Mouse (Mus musculus): ENCODE data around the gene Hectd4.
"Not testable (repeated sequence)": the region's sequence is repeated elsewhere in the genome, so short reads cannot be mapped to it uniquely, and the experiment has no call there.

Gene Hectd4

DNA sequence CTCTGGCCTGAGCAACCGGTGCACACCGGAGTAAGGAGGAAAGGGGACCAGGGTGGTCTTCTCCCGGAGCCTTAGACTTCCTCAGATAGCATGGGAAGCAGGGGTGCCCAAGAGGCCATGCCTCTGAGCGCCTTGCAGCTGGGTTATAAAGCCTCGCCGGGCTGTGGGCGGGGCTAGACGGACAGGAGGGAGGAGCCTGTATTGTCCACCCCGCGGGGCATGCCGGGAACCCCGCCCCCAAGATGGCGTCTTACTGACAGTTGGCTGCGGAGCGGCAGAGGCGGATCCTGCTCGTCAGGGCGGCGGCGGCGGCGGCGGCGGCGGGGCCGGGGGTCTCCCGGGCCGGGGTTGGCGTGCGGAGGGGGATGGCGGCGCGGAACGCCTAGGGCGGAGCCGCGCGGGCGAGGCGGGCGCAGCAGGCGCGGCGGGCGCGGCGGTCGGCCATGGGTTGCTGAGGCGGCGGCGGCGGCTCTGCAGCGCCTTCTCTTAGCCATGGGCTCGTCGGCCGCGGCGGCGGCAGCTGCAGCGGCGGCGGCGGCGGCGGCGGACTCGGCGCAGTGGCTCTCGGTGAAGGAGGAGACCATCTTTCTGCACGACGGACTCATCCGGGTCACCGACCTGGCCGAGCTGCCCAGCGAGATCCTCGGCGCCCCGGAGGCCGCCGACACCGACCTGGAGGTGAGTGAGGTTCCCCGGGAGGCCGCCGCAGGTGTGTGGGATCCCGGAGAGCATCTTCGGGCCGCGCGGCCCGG is at the start of gene Hectd4:
Hectd4 (plus strand) TSS at position 240 of the 752 bp plus-strand sequence.
- DNase-seq (ENCODE audit: low spot score in 2 of 2): peak; percentile 96 to 97

DNA sequence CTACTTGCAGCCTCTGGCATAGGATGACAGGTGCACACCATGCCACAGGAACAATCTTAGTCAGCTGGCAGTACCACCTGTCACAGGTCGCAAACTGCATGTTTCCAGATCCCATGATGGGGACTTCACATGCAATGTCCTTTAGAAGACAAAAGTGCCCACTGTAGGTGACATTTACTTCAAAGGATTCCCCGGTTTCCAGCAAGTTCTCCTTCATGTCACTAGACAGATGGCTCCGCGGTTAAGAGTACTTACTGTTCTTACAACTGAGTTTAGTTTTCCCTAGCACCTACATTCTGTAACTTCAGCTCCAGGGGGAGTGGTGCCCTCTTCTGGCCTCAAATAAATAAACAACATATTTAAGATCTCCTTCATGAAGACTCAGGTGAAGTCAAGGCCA is 47.2 kb upstream of the Hectd4 start:
- peak in 1 of 2 experiments; percentile 51 for DNase-seq (ENCODE audit: low spot score in 2 of 2)

DNA sequence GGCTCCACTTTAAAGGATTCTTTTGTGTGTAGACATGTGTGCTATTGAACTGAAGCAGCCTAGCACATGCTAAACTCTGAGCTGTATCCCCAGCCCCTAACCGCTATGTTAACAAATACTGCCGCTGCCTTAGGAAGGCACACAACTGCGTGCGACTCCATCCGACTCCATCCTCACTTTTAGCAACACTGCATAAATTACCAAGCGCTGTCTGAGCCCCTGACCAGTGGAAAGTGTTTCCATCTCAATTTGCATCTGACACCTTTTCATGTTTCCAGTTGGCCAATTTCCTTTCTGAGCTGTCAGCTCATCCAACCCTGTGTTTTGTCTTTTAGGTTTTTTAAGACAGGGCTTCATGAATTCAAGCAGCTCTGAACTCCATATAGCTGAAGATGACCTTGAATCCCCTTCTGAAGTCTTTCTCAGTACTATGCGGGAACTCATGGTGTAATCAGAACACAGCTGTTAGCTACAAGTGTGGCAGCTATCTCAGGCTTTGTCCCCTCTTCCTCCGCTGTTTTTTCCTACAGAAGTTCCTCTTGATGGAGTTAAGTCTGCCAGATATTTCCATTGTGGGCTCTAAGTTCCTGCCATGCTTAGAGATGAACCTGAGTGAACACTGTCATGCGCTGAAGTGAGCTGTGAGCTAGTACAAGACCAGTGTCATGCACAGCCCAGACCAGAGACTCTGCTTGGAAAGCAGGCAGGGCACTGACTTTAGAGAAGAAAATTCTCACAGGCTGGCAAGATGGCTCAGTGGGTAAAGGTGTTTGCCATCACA is 40.8 kb upstream of the Hectd4 start:
- DNase-seq (ENCODE audit: low spot score in 2 of 2): no peak

DNA sequence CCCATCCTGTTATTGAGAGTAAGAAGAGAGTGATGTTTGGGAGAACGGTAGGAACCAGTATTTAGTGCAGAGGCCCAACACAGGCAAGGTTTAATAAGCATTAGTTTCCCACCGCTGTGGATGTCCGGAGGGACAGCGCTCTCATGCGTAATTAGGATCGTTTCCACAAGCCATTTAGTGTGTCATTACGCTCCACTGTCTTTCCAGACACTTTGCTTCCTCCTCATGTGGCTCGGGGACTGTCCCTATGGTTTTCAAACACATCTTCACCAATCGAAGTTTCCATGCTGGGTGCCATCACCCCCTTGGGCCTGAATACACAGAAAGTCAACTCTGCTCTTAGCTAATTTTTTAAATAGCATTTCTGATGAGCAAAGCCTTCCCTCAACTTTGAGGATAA is 36.8 kb upstream of the Hectd4 start:
- no peak for DNase-seq (ENCODE audit: low spot score in 2 of 2)

DNA sequence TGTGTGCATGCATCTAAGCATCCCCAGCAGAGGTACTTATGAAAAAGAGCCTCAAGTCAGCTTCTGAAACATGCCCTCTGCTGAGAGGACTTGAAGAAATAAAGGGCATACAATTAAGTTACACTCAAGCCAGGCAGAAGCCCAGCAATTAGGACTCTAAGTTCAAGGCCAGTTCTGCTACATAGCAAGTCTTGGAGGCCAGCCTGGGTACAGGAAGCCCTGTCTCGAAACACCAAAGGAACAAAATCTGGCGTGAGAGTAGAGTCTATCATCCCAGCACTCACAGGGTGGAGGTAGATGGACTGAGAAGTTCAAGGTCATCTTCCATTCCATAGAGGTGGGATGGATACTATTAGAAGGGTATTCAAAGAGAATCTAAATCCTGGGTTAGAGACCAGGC is 35.6 kb upstream of the Hectd4 start:
- no peak for DNase-seq (ENCODE audit: low spot score in 2 of 2)

DNA sequence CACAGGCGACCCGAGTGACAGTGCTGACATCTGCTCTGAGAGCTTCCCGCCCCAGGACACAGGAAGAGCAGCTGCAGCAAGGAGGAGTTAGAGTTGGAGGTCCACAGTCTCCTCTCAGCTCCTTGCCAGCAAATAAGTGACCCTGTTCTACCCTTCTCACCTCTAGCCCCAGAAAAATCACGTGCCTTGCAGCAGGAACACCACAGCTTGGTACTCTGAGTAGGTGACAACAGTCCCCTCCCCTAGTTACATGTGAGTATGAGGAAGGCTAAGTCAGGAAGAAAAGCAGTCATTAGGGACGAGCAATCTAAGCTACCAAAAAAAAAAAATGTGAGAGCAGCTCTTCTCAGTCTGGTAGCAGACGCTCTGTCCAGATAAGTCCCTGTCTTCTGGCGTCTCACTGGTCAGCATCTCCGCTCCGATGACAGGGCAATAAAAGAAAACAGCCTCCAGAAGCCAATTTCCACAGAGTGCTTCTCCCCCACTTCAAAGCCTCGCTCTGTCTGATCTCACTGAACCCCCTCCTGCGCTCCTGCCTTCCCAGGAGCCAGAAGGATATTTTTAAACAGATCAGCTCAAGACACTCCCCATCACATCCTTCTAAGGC is 35.0 kb upstream of the Hectd4 start:
- no peak for DNase-seq (ENCODE audit: low spot score in 2 of 2)

DNA sequence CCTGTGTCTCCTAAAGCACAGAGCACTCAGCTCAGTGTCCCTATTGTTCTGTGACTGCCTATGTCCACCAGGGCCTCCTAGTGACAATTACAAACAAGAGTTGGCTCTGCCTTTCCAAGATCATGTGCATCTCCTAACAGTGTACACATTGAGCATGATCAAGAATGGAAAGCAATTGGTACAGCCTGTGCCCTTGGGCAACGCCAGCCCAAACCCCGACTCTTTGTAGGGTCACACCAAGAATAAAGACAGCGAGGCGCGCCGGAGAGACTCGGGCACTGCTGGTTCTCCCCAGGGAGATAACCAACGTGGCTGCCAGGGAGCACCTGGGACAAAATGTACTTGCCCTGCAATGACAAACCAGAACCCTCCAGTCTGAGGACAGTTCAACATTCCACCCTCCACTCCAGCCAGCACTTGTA is 32.4 kb upstream of the Hectd4 start:
- no peak for DNase-seq (ENCODE audit: low spot score in 2 of 2)

DNA sequence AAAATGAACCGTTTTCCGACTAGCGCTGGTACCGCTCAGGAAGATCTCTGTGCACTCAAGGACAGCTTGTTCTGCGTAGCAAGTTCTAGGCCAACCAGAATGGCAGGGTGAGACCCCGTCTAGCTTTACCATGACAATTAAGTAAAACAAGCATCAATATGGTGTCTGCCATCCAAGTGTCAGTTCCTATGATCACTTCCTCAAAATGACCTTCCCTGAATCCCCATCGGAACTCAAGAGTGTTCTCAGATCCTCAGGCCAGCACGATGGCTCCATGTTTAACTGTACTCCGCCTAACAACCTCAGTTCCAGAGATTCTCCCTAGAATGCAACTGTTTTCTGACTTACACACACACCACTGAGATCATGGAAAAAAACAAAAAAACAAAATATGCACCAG is 31.8 kb upstream of the Hectd4 start:
- no peak for DNase-seq (ENCODE audit: low spot score in 2 of 2)

DNA sequence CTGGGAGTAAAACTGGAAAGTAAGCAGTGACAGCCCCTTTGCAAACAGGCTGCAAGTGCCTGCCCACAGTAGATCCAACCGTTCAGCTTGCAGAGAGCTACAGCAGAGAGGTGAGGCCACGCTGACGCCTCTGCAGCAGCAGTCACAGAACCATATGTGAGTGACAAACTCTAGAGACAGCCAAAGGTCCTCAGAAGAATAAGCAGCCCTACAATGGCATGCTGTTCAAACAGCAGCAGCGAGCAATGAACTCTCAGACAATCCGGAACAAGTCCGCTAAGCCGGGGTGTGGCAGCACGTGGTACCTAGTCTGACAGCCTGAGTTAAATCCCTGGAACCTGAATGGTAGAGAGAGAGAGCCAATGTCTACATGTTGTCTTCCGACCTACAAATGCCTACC is 30.8 kb upstream of the Hectd4 start:
- DNase-seq (ENCODE audit: low spot score in 2 of 2): peak in 1 of 2 experiments; percentile 37

DNA sequence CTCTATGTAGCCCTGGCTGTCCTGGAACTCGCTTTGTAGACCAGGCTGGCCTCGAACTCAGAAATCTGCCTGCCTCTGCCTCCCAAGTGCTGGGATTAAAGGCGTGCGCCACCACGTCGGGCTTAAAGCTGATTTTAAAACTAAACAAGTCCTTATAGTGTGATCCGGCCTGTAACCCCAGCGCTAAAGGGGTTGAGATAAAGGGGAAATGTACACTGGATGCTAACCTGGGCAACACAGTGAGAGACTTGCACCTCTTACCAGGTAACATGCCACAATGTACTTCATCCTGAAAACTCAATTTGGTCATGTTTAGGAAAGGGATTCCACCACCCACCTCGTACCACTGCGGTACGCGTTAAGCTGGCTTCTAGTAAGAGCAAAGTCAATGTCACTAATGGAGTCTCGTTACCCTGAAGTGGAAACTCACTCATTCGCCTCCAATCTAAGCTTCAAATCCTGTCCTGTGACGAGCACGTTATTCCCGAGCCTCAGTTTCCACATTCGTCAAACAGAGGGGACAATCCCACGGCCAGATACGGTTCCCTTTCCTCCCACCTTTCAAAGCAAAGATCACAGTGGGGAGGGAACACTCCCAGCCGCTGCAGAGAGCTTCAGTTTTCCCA is 29.7 kb upstream of the Hectd4 start:
- no peak for DNase-seq (ENCODE audit: low spot score in 2 of 2)

DNA sequence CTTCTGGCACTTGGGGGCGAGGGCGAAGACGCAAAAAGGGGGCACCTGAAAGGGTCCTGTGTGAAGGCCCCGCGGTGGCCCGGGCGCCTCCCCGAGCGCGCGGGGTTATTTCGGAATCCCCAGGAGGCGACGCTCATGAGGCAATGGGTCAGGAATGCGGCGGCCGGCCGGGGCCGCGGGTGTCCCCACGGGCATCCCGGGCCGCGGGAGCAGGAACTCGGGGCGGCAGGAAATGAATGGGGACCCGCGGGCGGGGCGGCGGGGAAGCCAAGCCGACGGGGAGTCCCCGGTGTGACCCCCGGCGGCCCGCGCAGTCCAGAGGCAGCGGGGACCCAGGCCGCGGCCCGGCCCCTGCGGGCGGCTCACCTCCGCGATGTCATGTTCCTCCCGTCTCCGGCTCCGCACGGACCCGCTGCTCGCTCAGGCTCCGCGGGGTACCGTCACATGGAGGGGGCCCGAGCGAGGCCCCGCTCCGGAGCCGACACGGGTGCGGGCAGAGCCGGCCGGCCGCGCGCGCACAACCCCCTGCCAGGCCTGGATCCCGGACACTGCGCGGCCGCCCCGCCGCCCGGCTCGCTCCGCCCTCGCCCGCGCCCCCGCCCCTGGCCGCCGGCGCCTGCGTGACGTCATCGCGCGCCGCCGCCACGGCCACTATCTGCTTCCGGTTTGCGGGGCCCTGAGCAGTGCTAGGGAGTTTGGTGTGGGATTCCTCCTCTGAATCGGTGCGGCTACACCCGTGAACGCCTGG is 29.0 kb upstream of the Hectd4 start, which contains the start of gene Ptpn11:
Ptpn11 (minus strand) TSS at position 562 of the 748 bp plus-strand sequence.
- peak; percentile 74 to 75 for DNase-seq (ENCODE audit: low spot score in 2 of 2)

DNA sequence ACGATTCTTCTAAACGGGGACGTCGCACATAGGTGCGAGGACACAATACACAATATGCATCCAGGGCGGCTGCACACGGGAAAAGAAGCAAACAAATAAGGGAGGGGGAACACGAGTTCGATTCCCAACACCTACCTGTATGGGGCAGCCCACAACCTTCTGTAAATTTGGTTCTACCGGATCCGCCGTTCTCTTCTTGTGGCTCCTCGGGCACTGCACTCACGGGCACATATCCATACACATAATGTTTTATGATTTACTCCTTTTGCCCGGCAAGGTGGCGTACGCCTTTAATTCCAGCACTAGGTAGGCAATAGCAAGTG is 28.5 kb upstream of the Hectd4 start:
- DNase-seq (ENCODE audit: low spot score in 2 of 2): no peak

DNA sequence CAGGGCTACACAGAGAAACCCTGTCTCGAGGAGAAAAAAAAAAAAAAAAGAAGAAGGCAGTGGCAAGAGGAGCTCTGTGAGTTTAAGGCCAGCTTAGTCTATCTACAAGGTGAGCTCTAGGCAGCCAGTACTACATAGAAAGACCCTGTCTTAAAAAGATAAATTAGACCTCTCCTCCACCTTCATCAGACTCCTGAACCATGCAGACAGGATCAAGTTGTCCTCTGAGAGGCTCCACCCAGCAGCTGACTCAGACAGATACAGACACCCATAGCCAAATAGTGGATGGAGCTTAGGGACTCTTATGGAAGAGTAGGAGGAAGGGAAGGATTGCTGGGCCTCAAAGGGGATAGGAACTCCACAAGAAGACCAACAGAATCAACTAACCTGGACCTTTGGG is 25.8 kb upstream of the Hectd4 start:
- no peak for DNase-seq (ENCODE audit: low spot score in 2 of 2)

DNA sequence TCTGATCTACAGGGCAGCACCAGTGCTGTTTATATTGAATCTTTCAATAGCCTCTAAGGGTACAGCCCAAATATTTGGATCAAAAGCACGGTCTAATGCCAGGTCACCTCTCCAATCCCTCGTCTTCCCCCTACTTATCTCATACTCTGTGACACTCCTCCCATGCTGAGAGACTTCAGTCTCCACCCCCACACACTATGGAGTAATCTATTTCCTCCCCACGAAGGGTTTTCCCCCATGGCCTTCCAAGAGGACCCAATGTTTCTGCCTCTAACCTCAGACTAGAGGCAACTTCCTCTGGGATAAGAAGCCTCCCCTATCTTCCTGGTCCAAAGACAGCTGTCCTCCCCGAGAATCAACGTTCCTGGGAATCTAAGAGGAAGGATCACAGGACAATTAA is 23.3 kb upstream of the Hectd4 start:
- DNase-seq (ENCODE audit: low spot score in 2 of 2): no peak

DNA sequence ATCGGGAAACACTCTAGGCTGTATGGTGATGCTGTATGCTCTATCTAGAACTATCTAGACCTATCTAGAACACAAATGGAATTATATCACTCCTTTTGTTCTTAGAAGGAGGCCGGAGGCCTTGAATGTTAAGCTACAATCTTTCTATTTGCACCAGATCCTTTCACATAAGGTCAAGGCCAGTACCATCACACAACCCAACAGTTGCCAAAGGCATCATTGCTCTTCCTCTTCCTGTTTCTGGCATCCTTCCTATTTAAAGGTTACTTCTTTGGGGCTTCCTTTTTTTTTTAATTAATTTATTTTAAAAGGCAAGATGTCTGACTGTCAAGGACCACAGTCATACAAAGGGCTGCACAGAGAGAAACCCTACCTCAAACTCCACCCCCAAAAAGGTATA is 22.7 kb upstream of the Hectd4 start:
- DNase-seq (ENCODE audit: low spot score in 2 of 2): no peak

DNA sequence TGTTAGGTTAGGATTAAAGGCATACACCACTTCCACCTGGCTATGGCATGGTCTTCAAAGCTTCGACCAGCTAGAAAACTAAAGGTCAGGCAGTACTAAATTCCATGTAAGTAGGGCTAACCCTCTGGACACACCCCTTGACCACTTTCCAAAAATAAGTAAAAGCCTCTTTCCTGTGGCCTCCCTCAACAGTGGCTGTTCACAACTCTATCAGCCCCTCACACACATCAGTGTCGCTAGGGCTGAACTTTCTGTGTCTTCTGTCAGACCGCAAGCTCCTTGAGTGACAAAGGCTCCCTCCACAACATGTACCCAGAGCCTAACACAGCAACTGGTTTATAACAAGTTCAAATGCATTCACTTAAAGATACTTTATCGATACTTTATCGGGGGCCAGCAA is 21.6 kb upstream of the Hectd4 start:
- no peak for DNase-seq (ENCODE audit: low spot score in 2 of 2)

DNA sequence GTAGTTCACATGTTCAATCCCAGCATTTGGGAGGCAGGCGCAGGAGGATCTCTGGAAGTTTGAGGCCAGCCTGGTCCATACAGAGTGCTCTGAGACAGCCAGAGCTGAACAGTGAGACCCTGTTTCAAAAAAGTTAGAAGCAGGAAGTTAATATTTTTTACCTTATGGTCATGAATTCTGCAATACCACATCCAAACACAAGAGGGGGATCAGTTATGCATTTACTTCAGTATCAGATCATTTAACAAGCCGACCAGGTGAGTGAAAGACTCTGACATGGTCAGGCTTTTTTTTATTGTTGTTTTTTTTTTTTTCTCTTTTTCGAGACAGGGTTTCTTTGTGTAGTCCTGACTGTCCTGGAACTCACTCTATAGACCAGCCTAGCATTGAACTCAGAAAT is 18.3 kb upstream of the Hectd4 start:
- DNase-seq (ENCODE audit: low spot score in 2 of 2): no peak

DNA sequence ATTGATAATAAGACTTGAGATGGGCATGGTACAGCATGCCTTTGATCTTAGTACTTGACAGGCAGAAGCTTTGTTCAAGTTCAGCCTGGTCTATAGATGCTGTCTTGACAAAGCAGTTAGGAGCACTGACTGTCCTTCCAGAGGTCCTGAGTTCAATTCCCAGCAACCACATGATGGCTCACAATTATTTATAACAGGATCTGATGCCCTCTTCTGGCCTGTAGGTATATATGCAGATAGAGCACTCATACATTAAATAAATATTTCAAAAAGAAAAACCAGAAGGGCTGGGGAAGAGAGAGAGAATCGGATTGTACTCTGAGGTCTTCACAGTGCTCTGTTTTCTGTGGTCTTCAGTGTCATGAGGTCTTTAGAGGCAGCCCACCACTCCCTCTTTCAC is 17.6 kb upstream of the Hectd4 start:
- no peak for DNase-seq (ENCODE audit: low spot score in 2 of 2)

DNA sequence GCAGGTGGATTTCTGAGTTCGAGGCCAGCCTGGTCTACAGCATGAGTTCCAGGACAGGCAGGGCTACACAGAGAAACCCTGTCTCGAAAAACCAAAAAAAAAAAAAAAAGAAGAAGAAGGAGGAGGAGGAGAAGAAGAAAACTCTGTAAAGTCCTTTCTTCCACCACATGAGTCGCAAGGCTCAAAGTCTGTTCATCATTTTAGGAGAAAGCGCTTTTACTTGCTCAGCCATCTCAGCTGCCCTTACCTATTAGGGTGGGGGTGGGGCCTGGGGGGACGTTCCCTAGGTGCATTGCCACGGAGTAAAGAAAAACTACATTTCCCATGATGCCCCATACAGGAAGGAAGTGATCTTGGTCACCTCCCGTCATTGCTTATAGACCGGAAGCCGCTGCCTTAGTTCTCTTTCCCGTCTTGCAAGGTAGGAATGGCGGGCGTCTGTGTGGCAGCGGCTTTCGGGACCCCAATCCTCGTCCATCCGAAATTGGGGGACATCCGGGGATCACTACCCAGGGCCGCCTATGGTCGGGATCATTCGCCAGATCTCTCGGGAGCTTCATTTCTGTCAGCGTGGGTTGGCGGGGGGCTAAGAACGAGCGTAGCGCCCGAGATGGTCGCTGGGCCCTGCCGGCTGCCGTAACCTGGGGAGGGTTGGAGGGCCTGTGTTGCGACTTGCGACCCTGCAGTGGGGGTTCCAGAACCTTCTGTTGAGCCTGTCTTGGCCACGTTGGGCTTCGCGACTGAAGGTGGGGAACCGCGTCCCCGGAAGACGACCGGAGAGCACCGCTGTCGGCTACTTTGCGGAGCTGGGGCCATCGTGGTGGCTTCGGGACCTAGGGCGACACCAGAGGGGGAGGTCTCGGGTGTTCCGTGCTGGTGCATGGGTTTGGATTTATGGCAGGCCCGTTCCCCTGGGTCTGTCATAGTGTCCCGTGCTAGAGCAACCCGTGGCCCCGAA is 15.6 kb upstream of the Hectd4 start, which contains the start of gene Rpl6:
Rpl6 (plus strand) TSS at position 350 of the 958 bp plus-strand sequence.
- peak; percentile 84 to 85 for DNase-seq (ENCODE audit: low spot score in 2 of 2)

DNA sequence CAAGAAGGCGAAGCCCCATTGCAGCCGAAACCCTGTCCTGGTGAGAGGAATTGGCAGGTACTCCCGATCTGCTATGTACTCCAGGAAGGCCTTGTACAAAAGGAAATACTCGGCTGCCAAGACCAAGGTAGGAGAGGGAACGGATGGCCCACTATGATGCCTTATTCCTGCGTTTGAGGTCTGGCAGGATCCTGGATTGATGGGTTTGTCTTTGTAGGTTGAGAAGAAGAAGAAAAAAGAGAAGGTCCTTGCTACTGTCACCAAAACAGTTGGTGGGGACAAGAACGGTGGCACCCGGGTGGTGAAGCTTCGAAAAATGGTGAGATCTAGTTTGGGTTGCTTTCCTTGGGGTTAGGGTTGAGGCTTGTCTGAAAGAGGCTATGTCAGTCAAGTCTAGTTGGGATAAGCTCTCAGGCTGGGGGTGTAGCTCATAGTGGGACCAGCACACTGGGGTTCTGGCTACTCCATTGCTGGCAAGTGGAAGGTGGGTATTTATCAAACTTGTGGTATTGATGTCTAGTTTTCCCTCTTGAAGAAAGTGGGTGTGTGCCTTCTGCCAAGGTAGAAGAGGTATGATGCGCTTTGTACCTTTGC is 14.4 kb upstream of the Hectd4 start:
- not testable (repeated sequence) for DNase-seq (ENCODE audit: low spot score in 2 of 2)

Measured in right cerebral cortex, adult 2 months (tissue).